Mouse (Mus musculus) myocyte (in vitro differentiated cells): ENCODE measurements around the gene Tbx5. TPM values are rescaled to one million over a fixed set of nuclear protein-coding genes. Genes with fewer than 3 reads are reported as not detected.

Experiments used
- H3K27me3 ChIP-seq: one replicate; pipeline ENCODE4 v1.6.1; 2011; ENCODE audit not compliant: control insufficient read depth, insufficient read depth, insufficient read length
- H3K36me3 ChIP-seq: one replicate; pipeline ENCODE4 v1.6.1; 2011; ENCODE audit not compliant: control insufficient read depth, insufficient read depth
- H3K4me2 ChIP-seq: one replicate; pipeline ENCODE4 v1.6.1; 2011; ENCODE audit warnings: low read depth, control low read depth
- H3K4me3 ChIP-seq: one replicate; pipeline ENCODE4 v1.5.1; 2011; ENCODE audit warnings: mild to moderate bottlenecking, control low read depth, moderate library complexity
- H3K79me2 ChIP-seq: one replicate; pipeline ENCODE4 v1.6.1; 2011; ENCODE audit not compliant: control insufficient read depth, insufficient read depth
- H3ac ChIP-seq: one replicate; pipeline ENCODE4 v1.6.1; 2011; ENCODE audit not compliant: control insufficient read depth, insufficient read length
- CEBPB ChIP-seq: IDR thresholded peaks from 2 replicates; pipeline ENCODE4 v1.6.1; 2011; ENCODE audit warnings: mild to moderate bottlenecking, moderate library complexity; ENCODE audit not compliant: poor library complexity, insufficient read depth, severe bottlenecking
- E2F4 ChIP-seq: IDR thresholded peaks from one replicate; pipeline ENCODE4 v1.6.1; 2011; ENCODE audit warnings: mild to moderate bottlenecking, control low read depth, moderate library complexity; ENCODE audit not compliant: insufficient read depth
- MAX ChIP-seq: IDR thresholded peaks from one replicate; pipeline ENCODE4 v1.6.1; 2011; ENCODE audit warnings: low read depth, mild to moderate bottlenecking, control low read depth
- MYOD1 ChIP-seq, 3 experiments: IDR thresholded peaks; one replicate each; pipeline ENCODE4 v1.6.1; 2011; ENCODE audit warnings: control low read depth in 2 of 3, low read depth in 2 of 3, mild to moderate bottlenecking in 2 of 3, moderate library complexity in 1 of 3; ENCODE audit not compliant: insufficient read length in 2 of 3, control insufficient read depth in 1 of 3
- MYOG ChIP-seq, 3 experiments: IDR thresholded peaks; one replicate each; pipeline ENCODE4 v1.6.1; 2011; ENCODE audit warnings: control low read depth in 2 of 3, low read depth in 2 of 3, mild to moderate bottlenecking in 2 of 3; ENCODE audit not compliant: insufficient read length in 2 of 3, control insufficient read depth in 1 of 3, insufficient read depth in 1 of 3
- POLR2A ChIP-seq: IDR thresholded peaks from one replicate; pipeline ENCODE4 v1.6.1; 2011; ENCODE audit warnings: low read depth, mild to moderate bottlenecking, control low read depth, moderate library complexity; ENCODE audit not compliant: insufficient read length
- POLR2AphosphoS2 ChIP-seq: IDR thresholded peaks from one replicate; pipeline ENCODE4 v1.6.1; 2011; ENCODE audit warnings: low read depth, control low read depth; ENCODE audit not compliant: insufficient read length
- REST ChIP-seq: IDR thresholded peaks from one replicate; pipeline ENCODE4 v1.6.1; 2011; ENCODE audit warnings: mild to moderate bottlenecking, control low read depth, moderate library complexity; ENCODE audit not compliant: insufficient read depth, insufficient read length
- SRF ChIP-seq: IDR thresholded peaks from one replicate; pipeline ENCODE4 v1.6.1; 2011; ENCODE audit warnings: low read depth; ENCODE audit not compliant: control insufficient read depth, insufficient read length
- TCF12 ChIP-seq: IDR thresholded peaks from one replicate; pipeline ENCODE4 v1.6.1; 2011; ENCODE audit warnings: mild to moderate bottlenecking, control low read depth; ENCODE audit not compliant: poor library complexity, insufficient read depth, severe bottlenecking
- TCF3 ChIP-seq: IDR thresholded peaks from one replicate; pipeline ENCODE4 v1.6.1; 2011; ENCODE audit warnings: low read depth, control low read depth; ENCODE audit not compliant: insufficient read length
- USF1 ChIP-seq: IDR thresholded peaks from one replicate; pipeline ENCODE4 v1.6.1; 2011; ENCODE audit warnings: low read depth, mild to moderate bottlenecking, control low read depth, moderate library complexity
- polyA plus RNA-seq: library from polyadenylated mRNA; unstranded; fragments of >200 nt; fragmentation: generic; extraction: Trizol; gene quantifications from one replicate; pipeline ENCODE4 v1.2.1, GENCODE M21; 2012; ENCODE audit warnings: missing spikeins

The Tbx5 gene
- not detected for polyA plus RNA-seq

- H3K36me3 ChIP-seq: no peaks in the 10 kb centered on the region
- no peaks in the 10 kb centered on the region for H3K79me2 ChIP-seq
- H3ac ChIP-seq: no peak within 1 kb of the TSS
- no peak within 1 kb of the TSS for H3K4me3 ChIP-seq
- H3K4me2 ChIP-seq: no peak within 1 kb of the TSS
- no peak for TF ChIP-seq SRF
- no peak for TF ChIP-seq MAX
- no peak for TF ChIP-seq E2F4
- TF ChIP-seq TCF3: no peak
- no peak for TF ChIP-seq MYOG (IDR thresholded peaks at IDR 0.05; ENCODE audit: control insufficient read depth in 1 of 3, insufficient read depth in 1 of 3, insufficient read length in 2 of 3, low read depth in 2 of 3)
- TF ChIP-seq REST: no peak
- no peak for TF ChIP-seq TCF12
- no peak for TF ChIP-seq MYOD1 (IDR thresholded peaks at IDR 0.05; ENCODE audit: control insufficient read depth in 1 of 3, insufficient read length in 2 of 3, low read depth in 2 of 3)
- no peak for TF ChIP-seq CEBPB
- no peak for TF ChIP-seq USF1
- no peak for TF ChIP-seq POLR2A
- TF ChIP-seq POLR2AphosphoS2: no peak
- H3K27me3 ChIP-seq: peaks cover 64% of the 10 kb centered on the region
Observed at GRCm38 (mm10) chr5:119832479-119832796, at the start of gene Tbx5. Tbx5 (plus strand) TSS chr5:119832668.

GRCm38 (mm10) chr5:119785959-119786358 lies 46.5 kb upstream of the Tbx5 start:
- TF ChIP-seq SRF: no peak
- no peak for TF ChIP-seq TCF12
- no peak for TF ChIP-seq MYOD1 (IDR thresholded peaks at IDR 0.05; ENCODE audit: control insufficient read depth in 1 of 3, insufficient read length in 2 of 3, low read depth in 2 of 3)
- TF ChIP-seq TCF3: no peak
- no peak for TF ChIP-seq POLR2A
- no peak for TF ChIP-seq REST
- H3K79me2 ChIP-seq: no peaks in the 10 kb centered on the region
- no peaks in the 10 kb centered on the region for H3K36me3 ChIP-seq
- H3K4me2 ChIP-seq: no peak overlapping the region
- peaks cover 2% of the 10 kb centered on the region for H3K27me3 ChIP-seq
- no peak overlapping the region for H3K4me3 ChIP-seq
- H3ac ChIP-seq: no peak overlapping the region

GRCm38 (mm10) chr5:119791664-119792063 lies 40.8 kb upstream of the Tbx5 start:
- Histone ChIP-seq H3K79me2 (no peaks in the 10 kb centered on the region), H3K36me3 (no peaks in the 10 kb centered on the region), H3K4me2 (no peak overlapping the region), H3K27me3 (peaks cover 25% of the 10 kb centered on the region), H3K4me3 (no peak overlapping the region), H3ac (no peak overlapping the region)
- TF ChIP-seq MAX: no peak
- TF ChIP-seq POLR2A: no peak
- no peak for TF ChIP-seq E2F4
- no peak for TF ChIP-seq USF1
- TF ChIP-seq REST: no peak
- TF ChIP-seq POLR2AphosphoS2: no peak
- no peak for TF ChIP-seq TCF3
- TF ChIP-seq CEBPB: no peak
- TF ChIP-seq MYOG (IDR thresholded peaks at IDR 0.05; ENCODE audit: control insufficient read depth in 1 of 3, insufficient read depth in 1 of 3, insufficient read length in 2 of 3, low read depth in 2 of 3): no peak

GRCm38 (mm10) chr5:119793972-119794371 lies 38.5 kb upstream of the Tbx5 start:
- no peak overlapping the region for H3K4me2 ChIP-seq
- no peak overlapping the region for H3ac ChIP-seq
- no peak overlapping the region for H3K4me3 ChIP-seq
- H3K27me3 ChIP-seq: peaks cover 43% of the 10 kb centered on the region
- no peak for TF ChIP-seq TCF12
- no peak for TF ChIP-seq MYOG (IDR thresholded peaks at IDR 0.05; ENCODE audit: control insufficient read depth in 1 of 3, insufficient read depth in 1 of 3, insufficient read length in 2 of 3, low read depth in 2 of 3)
- no peak for TF ChIP-seq REST
- no peak for TF ChIP-seq USF1
- TF ChIP-seq MYOD1 (IDR thresholded peaks at IDR 0.05; ENCODE audit: control insufficient read depth in 1 of 3, insufficient read length in 2 of 3, low read depth in 2 of 3): no peak
- TF ChIP-seq CEBPB: no peak
- TF ChIP-seq SRF: no peak
- TF ChIP-seq E2F4: no peak
- TF ChIP-seq POLR2A: no peak
- TF ChIP-seq TCF3: no peak
- TF ChIP-seq POLR2AphosphoS2: no peak
- TF ChIP-seq MAX: no peak
- H3K36me3 ChIP-seq: no peaks in the 10 kb centered on the region
- no peaks in the 10 kb centered on the region for H3K79me2 ChIP-seq

- Histone ChIP-seq H3K36me3 (no peaks in the 10 kb centered on the region), H3K4me2 (no peak overlapping the region), H3K79me2 (no peaks in the 10 kb centered on the region), H3K4me3 (no peak overlapping the region), H3ac (no peak overlapping the region), H3K27me3 (peaks cover 53% of the 10 kb centered on the region)
- no peak for TF ChIP-seq POLR2AphosphoS2
- TF ChIP-seq REST: no peak
- TF ChIP-seq USF1: no peak
- TF ChIP-seq CEBPB: no peak
- TF ChIP-seq TCF3: no peak
- TF ChIP-seq MYOD1 (IDR thresholded peaks at IDR 0.05; ENCODE audit: control insufficient read depth in 1 of 3, insufficient read length in 2 of 3, low read depth in 2 of 3): no peak
- no peak for TF ChIP-seq E2F4
- TF ChIP-seq POLR2A: no peak
- no peak for TF ChIP-seq SRF
- no peak for TF ChIP-seq MAX
- no peak for TF ChIP-seq TCF12
- TF ChIP-seq MYOG (IDR thresholded peaks at IDR 0.05; ENCODE audit: control insufficient read depth in 1 of 3, insufficient read depth in 1 of 3, insufficient read length in 2 of 3, low read depth in 2 of 3): no peak
Observed at GRCm38 (mm10) chr5:119795376-119795775, 37.1 kb upstream of the Tbx5 start.
